Mouse (Mus musculus) myocyte (in vitro differentiated cells): ENCODE measurements around the gene Pklr.

Source experiments
- MYOD1 ChIP-seq, 3 experiments: IDR thresholded peaks; one replicate each; pipeline ENCODE4 v1.6.1; 2011; ENCODE audit warnings: control low read depth in 2 of 3, low read depth in 2 of 3, mild to moderate bottlenecking in 2 of 3, moderate library complexity in 1 of 3; ENCODE audit not compliant: insufficient read length in 2 of 3, control insufficient read depth in 1 of 3
- POLR2A ChIP-seq: IDR thresholded peaks from one replicate; pipeline ENCODE4 v1.6.1; 2011; ENCODE audit warnings: low read depth, mild to moderate bottlenecking, control low read depth, moderate library complexity; ENCODE audit not compliant: insufficient read length

GRCm38 (mm10) chr3:89161786-89162185 is 25.8 kb downstream of the Pklr start:
- TF ChIP-seq POLR2A (no peak), MYOD1 (IDR thresholded peaks at IDR 0.05; ENCODE audit: control insufficient read depth in 1 of 3, insufficient read length in 2 of 3, low read depth in 2 of 3) (no peak)
